Mouse (Mus musculus) lung, embryonic 15.5 days (tissue): ENCODE data around the gene Fam49a. TPM values are rescaled to one million over a fixed set of nuclear protein-coding genes. Genes with fewer than 3 reads are reported as not detected.
A peak's percentile ranks its signal among the peaks of the same experiment; 100 is the strongest.

Source experiments
- ATAC-seq: fragments of 200-750 bp; cut with Nextera tagmentation; 2 replicates; pipeline ENCODE4 v1.8.0; 2017; ENCODE audit warnings: moderate number of reproducible peaks, borderline replicate concordance; ENCODE audit not compliant: low FRiP score, low TSS enrichment; ENCODE audit errors: extremely low read depth
- H3K27ac ChIP-seq: fragments of 300-500 bp; sonication (generic); 2 replicates; pipeline ENCODE4 v1.5.1; 2015; ENCODE audit warnings: moderate library complexity, mild to moderate bottlenecking, inconsistent platforms
- H3K27me3 ChIP-seq: fragments of 300-500 bp; sonication (generic); 2 replicates; pipeline ENCODE4 v1.6.1; 2015; ENCODE audit warnings: inconsistent platforms
- H3K36me3 ChIP-seq: fragments of 300-500 bp; sonication (generic); 2 replicates; pipeline ENCODE4 v1.6.1; 2015; ENCODE audit warnings: inconsistent platforms
- H3K4me1 ChIP-seq: fragments of 300-500 bp; sonication (generic); 2 replicates; pipeline ENCODE4 v1.6.1; 2015; ENCODE audit warnings: inconsistent platforms
- H3K4me2 ChIP-seq: fragments of 300-500 bp; sonication (generic); 2 replicates; pipeline ENCODE4 v1.6.1; 2015; ENCODE audit warnings: inconsistent platforms, mild to moderate bottlenecking, moderate library complexity
- H3K4me3 ChIP-seq: fragments of 300-500 bp; sonication (generic); 2 replicates; pipeline ENCODE4 v1.5.1; 2015; ENCODE audit warnings: mild to moderate bottlenecking, inconsistent platforms
- H3K9ac ChIP-seq: fragments of 300-500 bp; sonication (generic); 2 replicates; pipeline ENCODE4 v1.6.1; 2015; ENCODE audit warnings: inconsistent platforms
- H3K9me3 ChIP-seq: fragments of 300-500 bp; sonication (generic); 2 replicates; pipeline ENCODE4 v1.6.1; 2016; ENCODE audit warnings: inconsistent platforms
- WGBS: fragments of 180-500 bp; shearing (Covaris S2); methylation state at CpG from one replicate; pipeline ENCODE4 v1.1.7; 2015; 5-methylcytosine and 5-hydroxymethylcytosine counted together
- polyA plus RNA-seq: library from polyadenylated mRNA; unstranded; fragments of >200 nt; fragmentation: Nextera tagmentation; extraction: Ambion mirVana; gene quantifications from 2 replicates; pipeline ENCODE4 v1.2.1, GENCODE M21; 2015

Gene Fam49a
- polyA plus RNA-seq, 1 experiment from 2014 or later, result 14.4 TPM

GRCm38 (mm10) chr12:12349645-12350288 is 87.8 kb downstream of the Fam49a start:
- no peaks in the 10 kb centered on the region for H3K36me3 ChIP-seq
- H3K4me2 ChIP-seq, result no peak overlapping the region
- no peaks in the 10 kb centered on the region for H3K9me3 ChIP-seq
- H3K4me1 ChIP-seq, result peaks cover 9% of the 10 kb centered on the region
- no peak overlapping the region for H3K27ac ChIP-seq
- no peak overlapping the region for H3K4me3 ChIP-seq
- 72% methylated on average over 6 of the region's 6 CpGs for WGBS
- no peaks in the 10 kb centered on the region for H3K27me3 ChIP-seq
- ATAC-seq, result no peak
- H3K9ac ChIP-seq, result no peak overlapping the region

GRCm38 (mm10) chr12:12351816-12352552 is 90.0 kb downstream of the Fam49a start:
- 54% methylated on average over 11 of the region's 11 CpGs for WGBS
- H3K9me3 ChIP-seq, result no peaks in the 10 kb centered on the region
- H3K4me1 ChIP-seq, result peaks cover 15% of the 10 kb centered on the region
- no peak overlapping the region for H3K4me2 ChIP-seq
- H3K9ac ChIP-seq, result no peak overlapping the region
- no peak overlapping the region for H3K27ac ChIP-seq
- H3K27me3 ChIP-seq, result no peaks in the 10 kb centered on the region
- ATAC-seq, result no peak
- no peak overlapping the region for H3K4me3 ChIP-seq
- H3K36me3 ChIP-seq, result no peaks in the 10 kb centered on the region

- Histone ChIP-seq H3K27ac (peak overlapping the region; percentile 2; the same call in 1 of the 2 replicates), H3K4me1 (peaks cover 16% of the 10 kb centered on the region), H3K36me3 (no peaks in the 10 kb centered on the region), H3K4me2 (no peak overlapping the region), H3K27me3 (no peaks in the 10 kb centered on the region), H3K4me3 (no peak overlapping the region), H3K9me3 (no peaks in the 10 kb centered on the region), H3K9ac (no peak overlapping the region)
- ATAC-seq, result peak; percentile 37; the same call in 1 of the 2 replicates
- WGBS, result 20% methylated on average over 10 of the region's 10 CpGs
Observed at GRCm38 (mm10) chr12:12354115-12354653, 92.2 kb downstream of the Fam49a start.

GRCm38 (mm10) chr12:12356048-12356447 is 94.1 kb downstream of the Fam49a start:
- H3K27me3 ChIP-seq, result no peaks in the 10 kb centered on the region
- ATAC-seq, result 0 out of 2 replicates have a peak, but pooled peaks have one; percentile 12
- H3K9me3 ChIP-seq, result no peaks in the 10 kb centered on the region
- no peak overlapping the region for H3K4me3 ChIP-seq
- H3K4me2 ChIP-seq, result no peak overlapping the region
- 0 out of 2 replicates have a peak overlapping the region, but pooled peaks have one; percentile 25 for H3K27ac ChIP-seq
- H3K4me1 ChIP-seq, result peaks cover 16% of the 10 kb centered on the region
- H3K9ac ChIP-seq, result no peak overlapping the region
- WGBS, result 44% methylated on average over 9 of the region's 9 CpGs
- H3K36me3 ChIP-seq, result no peaks in the 10 kb centered on the region

- ATAC-seq, result peak; percentile 55; the same call in 1 of the 2 replicates
- Histone ChIP-seq H3K9ac (no peak overlapping the region), H3K4me2 (no peak overlapping the region), H3K27me3 (no peaks in the 10 kb centered on the region), H3K27ac (no peak overlapping the region), H3K9me3 (no peaks in the 10 kb centered on the region), H3K4me3 (no peak overlapping the region), H3K36me3 (no peaks in the 10 kb centered on the region), H3K4me1 (peaks cover 16% of the 10 kb centered on the region)
- 6% methylated on average over 1 of the region's 1 CpGs for WGBS
Observed at GRCm38 (mm10) chr12:12356463-12356862, 94.5 kb downstream of the Fam49a start.

GRCm38 (mm10) chr12:12356946-12357345 is 95.0 kb downstream of the Fam49a start:
- Histone ChIP-seq H3K4me2 (no peak overlapping the region), H3K36me3 (no peaks in the 10 kb centered on the region), H3K9ac (no peak overlapping the region), H3K4me1 (peaks cover 16% of the 10 kb centered on the region), H3K9me3 (no peaks in the 10 kb centered on the region), H3K4me3 (no peak overlapping the region), H3K27ac (no peak overlapping the region), H3K27me3 (no peaks in the 10 kb centered on the region)
- WGBS, result 43% methylated on average over 5 of the region's 5 CpGs
- no peak for ATAC-seq

GRCm38 (mm10) chr12:12359923-12360322 is 98.0 kb downstream of the Fam49a start:
- Histone ChIP-seq H3K4me2 (no peak overlapping the region), H3K9me3 (no peaks in the 10 kb centered on the region), H3K4me1 (peaks cover 7% of the 10 kb centered on the region; the same call in 1 of the 2 replicates), H3K36me3 (0 out of 2 replicates have a peak, but pooled peaks cover 4% of the 10 kb centered on the region), H3K27ac (no peak overlapping the region), H3K27me3 (no peaks in the 10 kb centered on the region), H3K4me3 (no peak overlapping the region), H3K9ac (no peak overlapping the region)
- WGBS, result 87% methylated on average over 5 of the region's 5 CpGs
- no peak for ATAC-seq

GRCm38 (mm10) chr12:12362371-12362770 is 100.4 kb downstream of the Fam49a start:
- Histone ChIP-seq H3K4me2 (no peak overlapping the region), H3K36me3 (0 out of 2 replicates have a peak, but pooled peaks cover 7% of the 10 kb centered on the region), H3K27me3 (no peaks in the 10 kb centered on the region), H3K4me1 (no peaks in the 10 kb centered on the region), H3K27ac (no peak overlapping the region), H3K9me3 (no peaks in the 10 kb centered on the region), H3K4me3 (no peak overlapping the region), H3K9ac (no peak overlapping the region)
- no peak for ATAC-seq
- 86% methylated on average over 10 of the region's 10 CpGs for WGBS

GRCm38 (mm10) chr12:12364201-12364600 is 102.3 kb downstream of the Fam49a start:
- ATAC-seq, result no peak
- Histone ChIP-seq H3K4me3 (no peak overlapping the region), H3K27me3 (no peaks in the 10 kb centered on the region), H3K9me3 (no peaks in the 10 kb centered on the region), H3K4me1 (no peaks in the 10 kb centered on the region), H3K36me3 (0 out of 2 replicates have a peak, but pooled peaks cover 7% of the 10 kb centered on the region), H3K9ac (no peak overlapping the region), H3K4me2 (no peak overlapping the region), H3K27ac (no peak overlapping the region)
- WGBS, result 77% methylated on average over 8 of the region's 8 CpGs

- Histone ChIP-seq H3K9ac (no peak overlapping the region), H3K4me2 (no peak overlapping the region), H3K27ac (no peak overlapping the region), H3K27me3 (no peaks in the 10 kb centered on the region), H3K9me3 (no peaks in the 10 kb centered on the region), H3K4me1 (no peaks in the 10 kb centered on the region), H3K4me3 (no peak overlapping the region), H3K36me3 (0 out of 2 replicates have a peak, but pooled peaks cover 5% of the 10 kb centered on the region)
- WGBS, result 77% methylated on average over 5 of the region's 5 CpGs
- ATAC-seq, result no peak
Observed at GRCm38 (mm10) chr12:12367423-12367822, 105.5 kb downstream of the Fam49a start.

GRCm38 (mm10) chr12:12373111-12373862 is 111.3 kb downstream of the Fam49a start:
- no peak for ATAC-seq
- WGBS, result 64% methylated on average over 11 of the region's 11 CpGs
- Histone ChIP-seq H3K27ac (no peak overlapping the region), H3K36me3 (no peaks in the 10 kb centered on the region), H3K9ac (no peak overlapping the region), H3K27me3 (no peaks in the 10 kb centered on the region), H3K9me3 (no peaks in the 10 kb centered on the region), H3K4me2 (no peak overlapping the region), H3K4me3 (no peak overlapping the region), H3K4me1 (no peaks in the 10 kb centered on the region)
